Mouse (Mus musculus) forebrain, embryonic 14.5 days (tissue): Measurements from ENCODE around the gene Cdadc1. TPM values are rescaled to one million over a fixed set of nuclear protein-coding genes. Genes with fewer than 3 reads are reported as not detected.

Experiments used
- ATAC-seq: fragments of 200-750 bp; cut with Nextera tagmentation; 2 replicates; pipeline ENCODE4 v1.8.0; 2017; ENCODE audit warnings: mild to moderate bottlenecking, moderate library complexity
- DNase-seq: peaks from one replicate; pipeline ENCODE4 v3.0.0-alpha.2; 2015; ENCODE audit warnings: low spot score
- H3K27ac ChIP-seq: fragments of 300-500 bp; sonication (generic); 2 replicates; pipeline ENCODE4 v1.5.1; 2014; ENCODE audit warnings: low read depth, mild to moderate bottlenecking, control low read depth, low read length, moderate library complexity
- H3K27me3 ChIP-seq: fragments of 300-500 bp; sonication (generic); replicated peaks from 2 replicates; pipeline ENCODE4 v1.6.1; 2014; ENCODE audit warnings: low read length, control low read depth, mixed read lengths; ENCODE audit not compliant: control insufficient read depth, insufficient read depth
- H3K36me3 ChIP-seq: fragments of 300-500 bp; sonication (generic); 2 replicates; pipeline ENCODE4 v1.6.1; 2014; ENCODE audit warnings: low read length, control low read depth; ENCODE audit not compliant: control insufficient read depth, insufficient read depth
- H3K4me1 ChIP-seq: fragments of 300-500 bp; sonication (generic); 2 replicates; pipeline ENCODE4 v1.6.1; 2014; ENCODE audit warnings: antibody characterized with exemption, low read length, control low read depth; ENCODE audit not compliant: control insufficient read depth, insufficient read depth
- H3K4me2 ChIP-seq: fragments of 300-500 bp; sonication (generic); 2 replicates; pipeline ENCODE4 v1.6.1; 2014; ENCODE audit warnings: mild to moderate bottlenecking, control low read depth, low read length
- H3K4me3 ChIP-seq: fragments of 300-500 bp; sonication (generic); 2 replicates; pipeline ENCODE4 v1.5.1; 2014; ENCODE audit warnings: low read depth, low read length, control low read depth
- H3K9ac ChIP-seq: fragments of 300-500 bp; sonication (generic); 2 replicates; pipeline ENCODE4 v1.6.1; 2014; ENCODE audit warnings: mild to moderate bottlenecking, low read length, control low read depth, moderate library complexity
- H3K9me3 ChIP-seq: fragments of 300-500 bp; sonication (generic); replicated peaks from 2 replicates; pipeline ENCODE4 v1.6.1; 2016; ENCODE audit warnings: low read length, control low read depth, mixed read lengths; ENCODE audit not compliant: control insufficient read depth
- WGBS: fragments of 180-500 bp; shearing (Covaris S2); extraction: QIAGEN DNeasy Blood & Tissue Kit; methylation state at CpG from one replicate; pipeline ENCODE4 v1.1.7; 2014; 5-methylcytosine and 5-hydroxymethylcytosine counted together
- polyA plus RNA-seq: library from polyadenylated mRNA; unstranded; fragments of >200 nt; fragmentation: Nextera tagmentation; extraction: Ambion mirVana; gene quantifications from 2 replicates; pipeline ENCODE4 v1.2.1, GENCODE M21; 2014

Cdadc1 gene
- polyA plus RNA-seq, 1 experiment from 2014 or later = 33.0 TPM

GRCm38 (mm10) chr14:59555928-59556531 lies 41.7 kb downstream of the Cdadc1 start:
- 55% methylated on average over 13 of the region's 13 CpGs for WGBS
- Histone ChIP-seq H3K9me3 (no peaks in the 10 kb centered on the region), H3K4me3 (no peak overlapping the region), H3K4me2 (no peak overlapping the region), H3K27me3 (no peaks in the 10 kb centered on the region), H3K9ac (no peak overlapping the region), H3K4me1 (no peaks in the 10 kb centered on the region), H3K36me3 (no peaks in the 10 kb centered on the region), H3K27ac (no peak overlapping the region)
- ATAC-seq (peak; percentile 44), DNase-seq (peak; percentile 84)

GRCm38 (mm10) chr14:59555018-59555417 lies 42.7 kb downstream of the Cdadc1 start:
- Histone ChIP-seq H3K27ac (no peak overlapping the region), H3K4me2 (no peak overlapping the region), H3K27me3 (no peaks in the 10 kb centered on the region), H3K4me3 (no peak overlapping the region), H3K4me1 (no peaks in the 10 kb centered on the region), H3K9ac (no peak overlapping the region), H3K9me3 (no peaks in the 10 kb centered on the region), H3K36me3 (no peaks in the 10 kb centered on the region)
- DNase-seq (no peak), ATAC-seq (no peak)
- WGBS = 90% methylated on average over 8 of the region's 8 CpGs

- DNase-seq (peak; percentile 33), ATAC-seq (no peak)
- WGBS = 73% methylated on average over 5 of the region's 5 CpGs
These were observed 43.7 kb downstream of the Cdadc1 start for GRCm38 (mm10) chr14:59554025-59554424.

GRCm38 (mm10) chr14:59551956-59552355 lies 45.8 kb downstream of the Cdadc1 start:
- no peaks in the 10 kb centered on the region for H3K36me3 ChIP-seq
- H3K4me1 ChIP-seq = no peaks in the 10 kb centered on the region
- no peak overlapping the region for H3K9ac ChIP-seq
- no peak overlapping the region for H3K4me3 ChIP-seq
- no peaks in the 10 kb centered on the region for H3K27me3 ChIP-seq
- no peak for DNase-seq
- ATAC-seq = no peak
- H3K27ac ChIP-seq = no peak overlapping the region
- 83% methylated on average over 8 of the region's 8 CpGs for WGBS
- no peak overlapping the region for H3K4me2 ChIP-seq
- H3K9me3 ChIP-seq = no peaks in the 10 kb centered on the region

More at GRCm38 (mm10) chr14:59554025-59554424, 43.7 kb downstream of the Cdadc1 start:
- Histone ChIP-seq H3K36me3 (no peaks in the 10 kb centered on the region), H3K9me3 (no peaks in the 10 kb centered on the region), H3K4me3 (no peak overlapping the region), H3K27ac (no peak overlapping the region), H3K4me1 (no peaks in the 10 kb centered on the region), H3K9ac (no peak overlapping the region), H3K27me3 (no peaks in the 10 kb centered on the region), H3K4me2 (no peak overlapping the region)

- Histone ChIP-seq H3K9me3 (no peaks in the 10 kb centered on the region), H3K4me2 (no peak overlapping the region), H3K36me3 (no peaks in the 10 kb centered on the region), H3K4me1 (no peaks in the 10 kb centered on the region), H3K27ac (no peak overlapping the region), H3K27me3 (no peaks in the 10 kb centered on the region), H3K9ac (no peak overlapping the region), H3K4me3 (no peak overlapping the region)
- WGBS = 93% methylated on average over 2 of the region's 2 CpGs
- ATAC-seq (no peak), DNase-seq (no peak)
These were observed 46.9 kb downstream of the Cdadc1 start for GRCm38 (mm10) chr14:59550841-59551240.

GRCm38 (mm10) chr14:59549106-59549505 lies 48.7 kb downstream of the Cdadc1 start:
- no peak for DNase-seq
- no peak overlapping the region for H3K9ac ChIP-seq
- 82% methylated on average over 6 of the region's 6 CpGs for whole genome bisulfite sequencing

GRCm38 (mm10) chr14:59548532-59548931 lies 49.2 kb downstream of the Cdadc1 start:
- no peak overlapping the region for H3K9ac ChIP-seq
- DNase-seq = peak; percentile 7
- WGBS = 63% methylated on average over 2 of the region's 2 CpGs

More at GRCm38 (mm10) chr14:59549106-59549505, 48.7 kb downstream of the Cdadc1 start:
- Histone ChIP-seq H3K27me3 (no peaks in the 10 kb centered on the region), H3K4me3 (no peak overlapping the region), H3K9me3 (no peaks in the 10 kb centered on the region), H3K27ac (no peak overlapping the region), H3K4me1 (no peaks in the 10 kb centered on the region), H3K4me2 (no peak overlapping the region), H3K36me3 (no peaks in the 10 kb centered on the region)
- ATAC-seq = no peak

GRCm38 (mm10) chr14:59547530-59547929 lies 50.2 kb downstream of the Cdadc1 start:
- ATAC-seq (no peak), DNase-seq (no peak)
- Histone ChIP-seq H3K27me3 (no peaks in the 10 kb centered on the region), H3K4me1 (no peaks in the 10 kb centered on the region), H3K4me3 (no peak overlapping the region), H3K4me2 (no peak overlapping the region), H3K27ac (no peak overlapping the region), H3K9ac (no peak overlapping the region), H3K36me3 (no peaks in the 10 kb centered on the region), H3K9me3 (no peaks in the 10 kb centered on the region)
- 66% methylated on average over 5 of the region's 5 CpGs for WGBS

More at GRCm38 (mm10) chr14:59548532-59548931, 49.2 kb downstream of the Cdadc1 start:
- H3K27ac ChIP-seq = no peak overlapping the region
- no peak overlapping the region for H3K4me2 ChIP-seq
- no peaks in the 10 kb centered on the region for H3K4me1 ChIP-seq
- no peak overlapping the region for H3K4me3 ChIP-seq
- H3K27me3 ChIP-seq = no peaks in the 10 kb centered on the region
- ATAC-seq = no peak
- H3K36me3 ChIP-seq = no peaks in the 10 kb centered on the region
- H3K9me3 ChIP-seq = no peaks in the 10 kb centered on the region

- 88% methylated on average over 7 of the region's 7 CpGs for WGBS
- ATAC-seq (no peak), DNase-seq (no peak)
- H3K4me2 ChIP-seq = no peak overlapping the region
- H3K27me3 ChIP-seq = no peaks in the 10 kb centered on the region
- no peaks in the 10 kb centered on the region for H3K4me1 ChIP-seq
- no peaks in the 10 kb centered on the region for H3K36me3 ChIP-seq
- no peaks in the 10 kb centered on the region for H3K9me3 ChIP-seq
- no peak overlapping the region for H3K27ac ChIP-seq
- H3K4me3 ChIP-seq = no peak overlapping the region
- H3K9ac ChIP-seq = no peak overlapping the region
These were observed 51.4 kb downstream of the Cdadc1 start for GRCm38 (mm10) chr14:59546162-59546880.
